Comparison of ENCODE assay signal across 8 mouse cellular contexts in genomic region chr4:126105131-126105783, GRCm38 (mm10). TPM values are rescaled to one million over a fixed set of nuclear protein-coding genes. Genes with fewer than 3 reads are reported as not detected.
A peak's percentile ranks its signal among the peaks of the same experiment; 100 is the strongest.
DNase-seq lines count a peak whose midpoint lies in the region; ATAC-seq and TF ChIP-seq lines count a peak whose summit lies in the region.

No protein-coding gene starts in this region.

- DNase-seq in kidney, adult 8-10 months, result no peak
- no peak for DNase-seq in hindbrain, postnatal 0 days (ENCODE audit: low spot score)
- no peak for DNase-seq in midbrain, postnatal 0 days (ENCODE audit: low spot score)
- no peak for DNase-seq in right cerebral cortex, postnatal 25 days
- no peak for DNase-seq in left cerebral cortex, adult 8-10 months (ENCODE audit: low spot score in 2 of 2)
- DNase-seq in spleen, postnatal 10 days (ENCODE audit: low spot score in 2 of 2), result no peak

- H3K9ac ChIP-seq in kidney, embryonic 14.5 days (ENCODE audit: low read depth, low read length), result peak overlapping the region; percentile 23; the same call in 1 of the 2 replicates
- H3K9ac ChIP-seq in embryonic facial prominence, embryonic 13.5 days, result peak overlapping the region; percentile 87; the same call in 1 of the 2 replicates
- peak overlapping the region; percentile 80; the same call in 1 of the 2 replicates for H3K9ac ChIP-seq in hindbrain, postnatal 0 days (replicated peaks; ENCODE audit: low read length)
- H3K9ac ChIP-seq in midbrain, postnatal 0 days (replicated peaks; ENCODE audit: low read length, poor library complexity, severe bottlenecking), result peak overlapping the region; percentile 87; the same call in 1 of the 2 replicates

- peak overlapping the region; percentile 94 for H3K4me3 ChIP-seq in kidney, embryonic 14.5 days (ENCODE audit: low read length)
- H3K4me3 ChIP-seq in embryonic facial prominence, embryonic 13.5 days, result peak overlapping the region; percentile 87
- H3K4me3 ChIP-seq in hindbrain, postnatal 0 days (ENCODE audit: low read length), result peak overlapping the region; percentile 93
- H3K4me3 ChIP-seq in midbrain, postnatal 0 days (ENCODE audit: low read depth, low read length), result peak overlapping the region; percentile 93

- no peak for ATAC-seq in kidney, embryonic 14.5 days (ENCODE audit: low FRiP score, low TSS enrichment)
- no peak for ATAC-seq in embryonic facial prominence, embryonic 13.5 days (ENCODE audit: insufficient number of reproducible peaks, insufficient read depth, low FRiP score, low TSS enrichment, low read depth)
- no peak for ATAC-seq in hindbrain, postnatal 0 days
- no peak for ATAC-seq in midbrain, postnatal 0 days (ENCODE audit: low FRiP score)

- H3K36me3 ChIP-seq in kidney, embryonic 14.5 days (ENCODE audit: control insufficient read depth, insufficient read depth, low read length), result no peaks in the 10 kb centered on the region
- H3K36me3 ChIP-seq in embryonic facial prominence, embryonic 13.5 days, result no peaks in the 10 kb centered on the region
- H3K36me3 ChIP-seq in hindbrain, postnatal 0 days (ENCODE audit: insufficient read depth, low read length), result no peaks in the 10 kb centered on the region
- no peaks in the 10 kb centered on the region for H3K36me3 ChIP-seq in midbrain, postnatal 0 days (ENCODE audit: insufficient read depth, low read length)

- H3K27ac ChIP-seq in kidney, embryonic 14.5 days (ENCODE audit: low read depth, low read length), result no peak overlapping the region
- no peak overlapping the region for H3K27ac ChIP-seq in embryonic facial prominence, embryonic 13.5 days
- H3K27ac ChIP-seq in hindbrain, postnatal 0 days, result no peak overlapping the region
- H3K27ac ChIP-seq in midbrain, postnatal 0 days (ENCODE audit: low read depth, low read length), result no peak overlapping the region

- H3K4me2 ChIP-seq in kidney, embryonic 14.5 days (replicated peaks; ENCODE audit: low read depth, low read length), result peak overlapping the region; percentile 74
- peak overlapping the region; percentile 96 for H3K4me2 ChIP-seq in embryonic facial prominence, embryonic 13.5 days
- peak overlapping the region; percentile 99 for H3K4me2 ChIP-seq in hindbrain, postnatal 0 days (ENCODE audit: low read depth, low read length)
- peak overlapping the region; percentile 92 for H3K4me2 ChIP-seq in midbrain, postnatal 0 days (ENCODE audit: low read depth, low read length, poor library complexity, severe bottlenecking)

- no peak for TF ChIP-seq CTCF in hindbrain, postnatal 0 days (IDR thresholded peaks at IDR 0.05; ENCODE audit: low read depth)
- no peak for TF ChIP-seq CTCF in midbrain, postnatal 0 days (IDR thresholded peaks at IDR 0.05)

- peaks cover 35% of the 10 kb centered on the region for H3K4me1 ChIP-seq in kidney, embryonic 14.5 days (ENCODE audit: control insufficient read depth, insufficient read depth, low read length)
- peaks cover 40% of the 10 kb centered on the region for H3K4me1 ChIP-seq in embryonic facial prominence, embryonic 13.5 days
- peaks cover 57% of the 10 kb centered on the region for H3K4me1 ChIP-seq in hindbrain, postnatal 0 days (ENCODE audit: insufficient read depth, low read length)
- peaks cover 19% of the 10 kb centered on the region; the same call in 1 of the 2 replicates for H3K4me1 ChIP-seq in midbrain, postnatal 0 days (ENCODE audit: insufficient read depth, low read length)

- H3K9me3 ChIP-seq in kidney, embryonic 14.5 days (ENCODE audit: control insufficient read depth, low read length), result no peaks in the 10 kb centered on the region
- no peaks in the 10 kb centered on the region for H3K9me3 ChIP-seq in embryonic facial prominence, embryonic 13.5 days
- H3K9me3 ChIP-seq in hindbrain, postnatal 0 days (ENCODE audit: low read length), result no peaks in the 10 kb centered on the region
- no peaks in the 10 kb centered on the region for H3K9me3 ChIP-seq in midbrain, postnatal 0 days (ENCODE audit: low read length)

- H3K27me3 ChIP-seq in kidney, embryonic 14.5 days (ENCODE audit: control insufficient read depth, insufficient read depth, low read length), result no peaks in the 10 kb centered on the region
- no peaks in the 10 kb centered on the region for H3K27me3 ChIP-seq in embryonic facial prominence, embryonic 13.5 days
- H3K27me3 ChIP-seq in hindbrain, postnatal 0 days (ENCODE audit: insufficient read depth, low read length), result no peaks in the 10 kb centered on the region
- H3K27me3 ChIP-seq in midbrain, postnatal 0 days (ENCODE audit: insufficient read depth, low read length), result no peaks in the 10 kb centered on the region

- WGBS in kidney, embryonic 14.5 days, result 45% methylated on average over 7 of the region's 7 CpGs
- 55% methylated on average over 7 of the region's 7 CpGs for WGBS in embryonic facial prominence, embryonic 13.5 days
- 44% methylated on average over 7 of the region's 7 CpGs for WGBS in hindbrain, postnatal 0 days
- 50% methylated on average over 7 of the region's 7 CpGs for WGBS in midbrain, postnatal 0 days

RNA-seq across cellular contexts. Expression of gene Stk40, which starts 1.5 kb away (rescaled TPM):
- 19.1 and 24.9 TPM in 2 replicates for polyA plus RNA-seq in kidney, embryonic 14.5 days (2014; fragmentation: Nextera tagmentation; extraction: Ambion mirVana)
- polyA plus RNA-seq in embryonic facial prominence, embryonic 13.5 days (2015; fragmentation: Nextera tagmentation; extraction: Ambion mirVana), result 34.9 and 36.6 TPM in 2 replicates
- 19.9 and 23.3 TPM in 2 replicates for total RNA-seq in hindbrain, postnatal 0 days (2014; rRNA removed)
- 17.6 and 19.7 TPM in 2 replicates for polyA plus RNA-seq in hindbrain, postnatal 0 days (2015; fragmentation: Nextera tagmentation; extraction: Ambion mirVana)
- total RNA-seq in midbrain, postnatal 0 days (2014; rRNA removed), result 18.0 and 21.2 TPM in 2 replicates
- polyA plus RNA-seq in midbrain, postnatal 0 days (2015; fragmentation: Nextera tagmentation; extraction: Ambion mirVana), result 16.9 and 17.4 TPM in 2 replicates
- 10 to 100 TPM; 28.8 to 37.6 (median 33.8) TPM for total RNA-seq in left cerebral cortex, adult 8-10 months (2022)

RNA-seq across cellular contexts. Expression of gene Lsm10, which starts 8.8 kb away (rescaled TPM):
- 47.3 and 52.4 TPM in 2 replicates for polyA plus RNA-seq in kidney, embryonic 14.5 days (2014; fragmentation: Nextera tagmentation; extraction: Ambion mirVana)
- 46.7 and 50.3 TPM in 2 replicates for polyA plus RNA-seq in embryonic facial prominence, embryonic 13.5 days (2015; fragmentation: Nextera tagmentation; extraction: Ambion mirVana)
- 25.1 and 54.7 TPM in 2 replicates for total RNA-seq in hindbrain, postnatal 0 days (2014; rRNA removed)
- 42.8 and 42.9 TPM in 2 replicates for polyA plus RNA-seq in hindbrain, postnatal 0 days (2015; fragmentation: Nextera tagmentation; extraction: Ambion mirVana)
- 27.0 and 28.6 TPM in 2 replicates for total RNA-seq in midbrain, postnatal 0 days (2014; rRNA removed)
- polyA plus RNA-seq in midbrain, postnatal 0 days (2015; fragmentation: Nextera tagmentation; extraction: Ambion mirVana), result 47.7 and 49.3 TPM in 2 replicates
- total RNA-seq in left cerebral cortex, adult 8-10 months (2022), result 10 to 100 TPM; 14.5 to 18.7 (median 15.5) TPM

RNA-seq across cellular contexts. Expression of gene Eva1b, which starts 42.3 kb away (rescaled TPM):
- 96.1 and 124 TPM in 2 replicates for polyA plus RNA-seq in kidney, embryonic 14.5 days (2014; fragmentation: Nextera tagmentation; extraction: Ambion mirVana)
- polyA plus RNA-seq in embryonic facial prominence, embryonic 13.5 days (2015; fragmentation: Nextera tagmentation; extraction: Ambion mirVana), result 70.2 and 78.2 TPM in 2 replicates
- total RNA-seq in hindbrain, postnatal 0 days (2014; rRNA removed), result 24.9 and 25.6 TPM in 2 replicates
- 11.6 and 12.3 TPM in 2 replicates for polyA plus RNA-seq in hindbrain, postnatal 0 days (2015; fragmentation: Nextera tagmentation; extraction: Ambion mirVana)
- 8.5 and 12.3 TPM in 2 replicates for total RNA-seq in midbrain, postnatal 0 days (2014; rRNA removed)
- polyA plus RNA-seq in midbrain, postnatal 0 days (2015; fragmentation: Nextera tagmentation; extraction: Ambion mirVana), result 9.1 and 10.6 TPM in 2 replicates
- 1 to 10 TPM; 2.4 to 5.6 (median 3.1) TPM for total RNA-seq in left cerebral cortex, adult 8-10 months (2022)

RNA-seq across cellular contexts. Expression of gene Oscp1, which starts 46.9 kb away (rescaled TPM):
- 17.7 and 19.6 TPM in 2 replicates for polyA plus RNA-seq in kidney, embryonic 14.5 days (2014; fragmentation: Nextera tagmentation; extraction: Ambion mirVana)
- polyA plus RNA-seq in embryonic facial prominence, embryonic 13.5 days (2015; fragmentation: Nextera tagmentation; extraction: Ambion mirVana), result 19.2 and 22.2 TPM in 2 replicates
- total RNA-seq in hindbrain, postnatal 0 days (2014; rRNA removed), result 12.7 and 20.2 TPM in 2 replicates
- 43.4 and 46.6 TPM in 2 replicates for polyA plus RNA-seq in hindbrain, postnatal 0 days (2015; fragmentation: Nextera tagmentation; extraction: Ambion mirVana)
- total RNA-seq in midbrain, postnatal 0 days (2014; rRNA removed), result 19.1 and 34.3 TPM in 2 replicates
- polyA plus RNA-seq in midbrain, postnatal 0 days (2015; fragmentation: Nextera tagmentation; extraction: Ambion mirVana), result 47.7 and 50.2 TPM in 2 replicates
- total RNA-seq in left cerebral cortex, adult 8-10 months (2022), result 10 to 100 TPM; 56.3 to 72.2 (median 62.4) TPM

RNA-seq across cellular contexts. Expression of gene Sh3d21, which starts 58.0 kb away (rescaled TPM):
- 7.3 and 8.7 TPM in 2 replicates for polyA plus RNA-seq in kidney, embryonic 14.5 days (2014; fragmentation: Nextera tagmentation; extraction: Ambion mirVana)
- 8.6 and 10.3 TPM in 2 replicates for polyA plus RNA-seq in embryonic facial prominence, embryonic 13.5 days (2015; fragmentation: Nextera tagmentation; extraction: Ambion mirVana)
- 0.63 and 1.2 TPM in 2 replicates for total RNA-seq in hindbrain, postnatal 0 days (2014; rRNA removed)
- polyA plus RNA-seq in hindbrain, postnatal 0 days (2015; fragmentation: Nextera tagmentation; extraction: Ambion mirVana), result 2.2 and 2.6 TPM in 2 replicates
- total RNA-seq in midbrain, postnatal 0 days (2014; rRNA removed), result 0.19 and 2.7 TPM in 2 replicates
- polyA plus RNA-seq in midbrain, postnatal 0 days (2015; fragmentation: Nextera tagmentation; extraction: Ambion mirVana), result 2.6 and 2.9 TPM in 2 replicates
- 1 to 10 TPM in 1 of 4 experiments, under 1 TPM in 3; 0.63 to 1.4 (median 0.85) TPM for total RNA-seq in left cerebral cortex, adult 8-10 months (2022)

Comparison
In these comparisons a context has a peak if more than half of its experiments do, and no peak if none do; other contexts are left out.
1. H3K9ac ChIP-seq: peak in every context shown above with its lines; median percentile 87 in embryonic facial prominence, embryonic 13.5 days; 87 in midbrain, postnatal 0 days; 80 in hindbrain, postnatal 0 days; 23 in kidney, embryonic 14.5 days.